Comparison of ENCODE assay signal across 10 mouse cellular contexts in genomic region chr1:85902108-85902561, GRCm38 (mm10). TPM values are rescaled to one million over a fixed set of nuclear protein-coding genes. Genes with fewer than 3 reads are reported as not detected.
DNase-seq lines count a peak whose midpoint lies in the region; ATAC-seq and TF ChIP-seq lines count a peak whose summit lies in the region.
"Had no signal": no experiment of that assay in that cellular context is flagged by ENCODE, and none has a peak within 500 bp of the region (broad histone marks: within the 10 kb centered on the region; RNA-seq: fewer than 3 reads in every experiment).

No protein-coding gene starts in this region.

- ATAC-seq in erythroblast, adult 5-6 weeks (replicated peaks; ENCODE audit: low FRiP score, poor library complexity, severe bottlenecking) = no peak

- no peak for DNase-seq in left cerebral cortex, adult 2 months (ENCODE audit: extremely low spot score in 1 of 2, low spot score in 2 of 2)
- no peak for DNase-seq in left cerebral cortex, adult 8-10 months (ENCODE audit: low spot score in 2 of 2)
- peak; percentile 66 to 72 for DNase-seq in cerebellum, adult 2 months
- DNase-seq in heart, embryonic 10.5 days (ENCODE audit: low spot score) = no peak
- DNase-seq in kidney, postnatal 4 days = peak; percentile 56 to 74
- no peak for DNase-seq in frontal cortex, postnatal 25 days (ENCODE audit: low spot score in 2 of 2)
- no peak for DNase-seq in thymus, postnatal 36 days

- H3K4me3 ChIP-seq in left cerebral cortex, adult 2 months = no peak overlapping the region
- H3K4me3 ChIP-seq in cerebellum, adult 2 months (replicated peaks; ENCODE audit: insufficient read depth, low read depth, low read length) = peak overlapping the region; percentile 30
- no peak overlapping the region for H3K4me3 ChIP-seq in heart, embryonic 10.5 days
- H3K4me3 ChIP-seq: embryonic facial prominence, embryonic 15.5 days had no signal

- H3K27ac ChIP-seq in left cerebral cortex, adult 2 months = peak overlapping the region; percentile 36; the same call in 1 of the 2 replicates
- H3K27ac ChIP-seq in cerebellum, adult 2 months (ENCODE audit: insufficient read depth, low read length) = peak overlapping the region; percentile 89
- H3K27ac ChIP-seq in heart, embryonic 10.5 days = 0 out of 2 replicates have a peak overlapping the region, but pooled peaks have one; percentile 53
- H3K27ac ChIP-seq: liver, embryonic 14.5 days had no signal

- TF ChIP-seq CTCF in left cerebral cortex, adult 2 months (IDR thresholded peaks at IDR 0.05) = no peak
- no peak for TF ChIP-seq CTCF in cerebellum, adult 2 months (IDR thresholded peaks at IDR 0.05; ENCODE audit: borderline replicate concordance, insufficient read depth, low read depth, low read length)

- peaks cover 43% of the 10 kb centered on the region for H3K36me3 ChIP-seq in heart, embryonic 10.5 days

- H3K4me1 ChIP-seq in cerebellum, adult 2 months (ENCODE audit: control insufficient read depth, insufficient read depth, low read length) = peaks cover 76% of the 10 kb centered on the region
- H3K4me1 ChIP-seq in heart, embryonic 10.5 days = peaks cover 86% of the 10 kb centered on the region

- no peaks in the 10 kb centered on the region for H3K9me3 ChIP-seq in heart, embryonic 10.5 days
- H3K9me3 ChIP-seq: embryonic facial prominence, embryonic 15.5 days had no signal

- no peaks in the 10 kb centered on the region for H3K27me3 ChIP-seq in cerebellum, adult 2 months (ENCODE audit: control insufficient read depth, insufficient read depth, low read length)
- H3K27me3 ChIP-seq in heart, embryonic 10.5 days (ENCODE audit: insufficient read depth, poor library complexity, severe bottlenecking) = no peaks in the 10 kb centered on the region
- H3K27me3 ChIP-seq: embryonic facial prominence, embryonic 15.5 days had no signal

- intact Hi-C loops in left cerebral cortex, adult 2 months (cut with DNase I) = no loop called here

- TF ChIP-seq POLR2A in cerebellum, adult 2 months (IDR thresholded peaks at IDR 0.05; ENCODE audit: borderline replicate concordance, insufficient read depth, low read length) = no peak

- WGBS in cerebellum, adult 2 months = 2% methylated on average over 7 of the region's 7 CpGs
- WGBS in heart, embryonic 10.5 days = 30% methylated on average over 7 of the region's 7 CpGs

RNA-seq across cellular contexts. Expression of gene Itm2c, which starts 8.1 kb away (rescaled TPM):
- 100 to 1,000 TPM; 714 to 742 TPM for total RNA-seq in left cerebral cortex, adult 2 months (2021)
- 100 to 1,000 TPM; 764 to 823 (median 782) TPM for total RNA-seq in left cerebral cortex, adult 8-10 months (2022)
- polyA plus RNA-seq in cerebellum, adult 2 months (2012; rRNA removed) = 533 and 557 TPM in 2 replicates
- polyA plus RNA-seq in heart, embryonic 10.5 days (2016; fragmentation: Nextera tagmentation; extraction: Ambion mirVana) = 193 and 231 TPM in 2 replicates
- total RNA-seq in erythroblast, adult 5-6 weeks (2015; ENCODE audit: low replicate concordance) = 4.8 and 7.7 TPM in 2 replicates
- 11.0 and 15.6 TPM in 2 replicates for total RNA-seq in erythroblast, adult 5-6 weeks (2017; ENCODE audit: low replicate concordance)

RNA-seq across cellular contexts. Expression of gene 4933407L21Rik, which starts 26.1 kb away (rescaled TPM):
- 1 to 10 TPM; 5.5 to 7.2 TPM for total RNA-seq in left cerebral cortex, adult 2 months (2021)
- total RNA-seq in left cerebral cortex, adult 8-10 months (2022) = 1 to 10 TPM; 5.6 to 9.6 (median 6.3) TPM
- polyA plus RNA-seq in cerebellum, adult 2 months (2012; rRNA removed) = 4.3 and 5.3 TPM in 2 replicates
- not detected in 2 replicates for polyA plus RNA-seq in heart, embryonic 10.5 days (2016; fragmentation: Nextera tagmentation; extraction: Ambion mirVana)
- total RNA-seq in erythroblast, adult 5-6 weeks (2015; ENCODE audit: low replicate concordance) = not detected in 2 replicates
- total RNA-seq in erythroblast, adult 5-6 weeks (2017; ENCODE audit: low replicate concordance) = not detected in 2 replicates

RNA-seq across cellular contexts. Expression of gene Gpr55, which starts 58.7 kb away (rescaled TPM):
- under 1 TPM; 0.09 to 0.14 TPM for total RNA-seq in left cerebral cortex, adult 2 months (2021)
- under 1 TPM; 0.11 to 0.23 (median 0.21) TPM for total RNA-seq in left cerebral cortex, adult 8-10 months (2022)
- polyA plus RNA-seq in cerebellum, adult 2 months (2012; rRNA removed) = 0.03 TPM in 2 replicates
- polyA plus RNA-seq in heart, embryonic 10.5 days (2016; fragmentation: Nextera tagmentation; extraction: Ambion mirVana) = 0.04 TPM in 1 of 2 replicates, not detected in the other
- not detected in 2 replicates for total RNA-seq in erythroblast, adult 5-6 weeks (2015; ENCODE audit: low replicate concordance)
- total RNA-seq in erythroblast, adult 5-6 weeks (2017; ENCODE audit: low replicate concordance) = 0.34 TPM in 1 of 2 replicates, not detected in the other

Comparison
In these comparisons a context has a peak if more than half of its experiments do, and no peak if none do; other contexts are left out.
1. DNase-seq: peak in cerebellum, adult 2 months (2 of 2) and kidney, postnatal 4 days (2 of 2); none in left cerebral cortex, adult 2 months (0 of 2), left cerebral cortex, adult 8-10 months (0 of 2), heart, embryonic 10.5 days (single experiment), frontal cortex, postnatal 25 days (0 of 2) and thymus, postnatal 36 days (0 of 2).
2. H3K27ac ChIP-seq: peak in every context shown above with its lines; median percentile 89 in cerebellum, adult 2 months; 53 in heart, embryonic 10.5 days; 36 in left cerebral cortex, adult 2 months.
3. RNA of gene Itm2c, which starts 8.1 kb away (total RNA-seq): 764 to 823 TPM in left cerebral cortex, adult 8-10 months and 714 to 742 TPM in left cerebral cortex, adult 2 months; 4.8 to 15.6 TPM in erythroblast, adult 5-6 weeks; every median in the first group is over 10 times any median in the second.
4. RNA of gene 4933407L21Rik, which starts 26.1 kb away (total RNA-seq): 5.5 to 7.2 TPM in left cerebral cortex, adult 2 months and 5.6 to 9.6 TPM in left cerebral cortex, adult 8-10 months; not detected in erythroblast, adult 5-6 weeks; every median in the first group is over 4 times any median in the second.